In genomic region chr5:125139669-125140068, GRCm38 (mm10) we compare ENCODE assay signal across 8 mouse cellular contexts. TPM values are rescaled to one million over a fixed set of nuclear protein-coding genes. Genes with fewer than 3 reads are reported as not detected.
A peak's percentile ranks its signal among the peaks of the same experiment; 100 is the strongest.
DNase-seq lines count a peak whose midpoint lies in the region; ATAC-seq lines count a peak whose summit lies in the region.

No protein-coding gene starts in this region.

- ATAC-seq in kidney, embryonic 14.5 days (ENCODE audit: low FRiP score, low TSS enrichment), result no peak
- no peak for ATAC-seq in embryonic facial prominence, embryonic 12.5 days (ENCODE audit: insufficient number of reproducible peaks, insufficient read depth, low FRiP score, low TSS enrichment)
- ATAC-seq in hindbrain, embryonic 16.5 days, result no peak
- no peak for ATAC-seq in midbrain, embryonic 16.5 days

- H3K9me3 ChIP-seq in kidney, embryonic 14.5 days (ENCODE audit: control insufficient read depth, low read length), result no peaks in the 10 kb centered on the region
- no peaks in the 10 kb centered on the region for H3K9me3 ChIP-seq in embryonic facial prominence, embryonic 12.5 days
- H3K9me3 ChIP-seq in hindbrain, embryonic 16.5 days (ENCODE audit: control insufficient read depth, low read length), result no peaks in the 10 kb centered on the region
- H3K9me3 ChIP-seq in midbrain, embryonic 16.5 days (replicated peaks; ENCODE audit: control insufficient read depth, low read length, poor library complexity, severe bottlenecking), result no peaks in the 10 kb centered on the region

- no peak overlapping the region for H3K4me3 ChIP-seq in kidney, embryonic 14.5 days (ENCODE audit: low read length)
- H3K4me3 ChIP-seq in embryonic facial prominence, embryonic 12.5 days, result no peak overlapping the region
- H3K4me3 ChIP-seq in hindbrain, embryonic 16.5 days (ENCODE audit: low read length), result no peak overlapping the region; the same call in 1 of the 2 replicates
- no peak overlapping the region for H3K4me3 ChIP-seq in midbrain, embryonic 16.5 days (ENCODE audit: low read depth, low read length)

- H3K27ac ChIP-seq in kidney, embryonic 14.5 days (ENCODE audit: low read depth, low read length), result peak overlapping the region; percentile 97
- peak overlapping the region; percentile 99 for H3K27ac ChIP-seq in embryonic facial prominence, embryonic 12.5 days
- H3K27ac ChIP-seq in hindbrain, embryonic 16.5 days (ENCODE audit: low read depth, low read length), result peak overlapping the region; percentile 94
- H3K27ac ChIP-seq in midbrain, embryonic 16.5 days (ENCODE audit: low read length), result peak overlapping the region; percentile 92

- WGBS in kidney, embryonic 14.5 days, result 83% methylated on average over 5 of the region's 5 CpGs
- 80% methylated on average over 5 of the region's 5 CpGs for WGBS in embryonic facial prominence, embryonic 12.5 days
- WGBS in hindbrain, embryonic 16.5 days, result 75% methylated on average over 5 of the region's 5 CpGs
- 78% methylated on average over 5 of the region's 5 CpGs for WGBS in midbrain, embryonic 16.5 days

- no peak for DNase-seq in kidney, postnatal 36 days
- no peak for DNase-seq in thymus, postnatal 4 days
- DNase-seq in adrenal gland, postnatal 25 days, result no peak
- DNase-seq in spleen, postnatal 14 days (ENCODE audit: low spot score in 2 of 2), result no peak

- H3K9ac ChIP-seq in kidney, embryonic 14.5 days (ENCODE audit: low read depth, low read length), result peak overlapping the region; percentile 54; the same call in 1 of the 2 replicates
- 0 out of 2 replicates have a peak overlapping the region, but pooled peaks have one; percentile 5 for H3K9ac ChIP-seq in embryonic facial prominence, embryonic 12.5 days
- peak overlapping the region; percentile 64 for H3K9ac ChIP-seq in hindbrain, embryonic 16.5 days (ENCODE audit: low read depth, low read length)
- H3K9ac ChIP-seq in midbrain, embryonic 16.5 days (ENCODE audit: low read depth, low read length), result peak overlapping the region; percentile 58; the same call in 1 of the 2 replicates

- no peaks in the 10 kb centered on the region for H3K27me3 ChIP-seq in kidney, embryonic 14.5 days (ENCODE audit: control insufficient read depth, insufficient read depth, low read length)
- H3K27me3 ChIP-seq in embryonic facial prominence, embryonic 12.5 days, result no peaks in the 10 kb centered on the region
- H3K27me3 ChIP-seq in hindbrain, embryonic 16.5 days (replicated peaks; ENCODE audit: control insufficient read depth, insufficient read depth, low read length), result no peaks in the 10 kb centered on the region
- H3K27me3 ChIP-seq in midbrain, embryonic 16.5 days (ENCODE audit: control insufficient read depth, insufficient read depth, low read depth, low read length), result no peaks in the 10 kb centered on the region

- H3K36me3 ChIP-seq in kidney, embryonic 14.5 days (ENCODE audit: control insufficient read depth, insufficient read depth, low read length), result no peaks in the 10 kb centered on the region
- no peaks in the 10 kb centered on the region for H3K36me3 ChIP-seq in embryonic facial prominence, embryonic 12.5 days
- no peaks in the 10 kb centered on the region for H3K36me3 ChIP-seq in hindbrain, embryonic 16.5 days (ENCODE audit: control insufficient read depth, insufficient read depth, low read length)
- H3K36me3 ChIP-seq in midbrain, embryonic 16.5 days (ENCODE audit: control insufficient read depth, insufficient read depth, low read length), result no peaks in the 10 kb centered on the region

- H3K4me1 ChIP-seq in kidney, embryonic 14.5 days (ENCODE audit: control insufficient read depth, insufficient read depth, low read length), result peaks cover 71% of the 10 kb centered on the region
- peaks cover 77% of the 10 kb centered on the region for H3K4me1 ChIP-seq in embryonic facial prominence, embryonic 12.5 days
- peaks cover 74% of the 10 kb centered on the region for H3K4me1 ChIP-seq in hindbrain, embryonic 16.5 days (ENCODE audit: control insufficient read depth, insufficient read depth, low read depth, low read length)
- H3K4me1 ChIP-seq in midbrain, embryonic 16.5 days (ENCODE audit: control insufficient read depth, insufficient read depth, low read length), result peaks cover 58% of the 10 kb centered on the region

- H3K4me2 ChIP-seq in kidney, embryonic 14.5 days (replicated peaks; ENCODE audit: low read depth, low read length), result peak overlapping the region; percentile 48
- peak overlapping the region; percentile 54 for H3K4me2 ChIP-seq in embryonic facial prominence, embryonic 12.5 days (replicated peaks)
- peak overlapping the region; percentile 53 for H3K4me2 ChIP-seq in hindbrain, embryonic 16.5 days (ENCODE audit: low read length)
- H3K4me2 ChIP-seq in midbrain, embryonic 16.5 days (ENCODE audit: low read length), result peak overlapping the region; percentile 48; the same call in 1 of the 2 replicates

RNA-seq across cellular contexts. Expression of gene Ncor2, which starts 39.4 kb away (rescaled TPM):
- polyA plus RNA-seq in kidney, embryonic 14.5 days (2014; fragmentation: Nextera tagmentation; extraction: Ambion mirVana), result 34.6 and 35.0 TPM in 2 replicates
- polyA plus RNA-seq in embryonic facial prominence, embryonic 12.5 days (2016; fragmentation: Nextera tagmentation; extraction: Ambion mirVana), result 31.6 and 33.4 TPM in 2 replicates
- 23.3 and 26.2 TPM in 2 replicates for polyA plus RNA-seq in hindbrain, embryonic 16.5 days (2015; fragmentation: Nextera tagmentation; extraction: Ambion mirVana)
- 19.9 and 22.9 TPM in 2 replicates for polyA plus RNA-seq in midbrain, embryonic 16.5 days (2015; fragmentation: Nextera tagmentation; extraction: Ambion mirVana)
- 316 and 358 TPM in 2 replicates for total RNA-seq in adrenal gland, postnatal 25 days (2021)

Comparison
In these comparisons a context has a peak if more than half of its experiments do, and no peak if none do; other contexts are left out.
1. H3K9ac ChIP-seq: peak in every context shown above with its lines; median percentile 64 in hindbrain, embryonic 16.5 days; 58 in midbrain, embryonic 16.5 days; 54 in kidney, embryonic 14.5 days; 5 in embryonic facial prominence, embryonic 12.5 days.